Mouse (Mus musculus) urinary bladder, adult 18-20 months (tissue): ENCODE measurements around the gene Atp5d.

ENCODE experiments used
- DNase-seq, 2 experiments: peaks; one replicate each; pipeline ENCODE4 v3.0.0; 2022; ENCODE audit warnings: low spot score in 2 of 2, mixed read lengths in 2 of 2

The Atp5d gene

DNA sequence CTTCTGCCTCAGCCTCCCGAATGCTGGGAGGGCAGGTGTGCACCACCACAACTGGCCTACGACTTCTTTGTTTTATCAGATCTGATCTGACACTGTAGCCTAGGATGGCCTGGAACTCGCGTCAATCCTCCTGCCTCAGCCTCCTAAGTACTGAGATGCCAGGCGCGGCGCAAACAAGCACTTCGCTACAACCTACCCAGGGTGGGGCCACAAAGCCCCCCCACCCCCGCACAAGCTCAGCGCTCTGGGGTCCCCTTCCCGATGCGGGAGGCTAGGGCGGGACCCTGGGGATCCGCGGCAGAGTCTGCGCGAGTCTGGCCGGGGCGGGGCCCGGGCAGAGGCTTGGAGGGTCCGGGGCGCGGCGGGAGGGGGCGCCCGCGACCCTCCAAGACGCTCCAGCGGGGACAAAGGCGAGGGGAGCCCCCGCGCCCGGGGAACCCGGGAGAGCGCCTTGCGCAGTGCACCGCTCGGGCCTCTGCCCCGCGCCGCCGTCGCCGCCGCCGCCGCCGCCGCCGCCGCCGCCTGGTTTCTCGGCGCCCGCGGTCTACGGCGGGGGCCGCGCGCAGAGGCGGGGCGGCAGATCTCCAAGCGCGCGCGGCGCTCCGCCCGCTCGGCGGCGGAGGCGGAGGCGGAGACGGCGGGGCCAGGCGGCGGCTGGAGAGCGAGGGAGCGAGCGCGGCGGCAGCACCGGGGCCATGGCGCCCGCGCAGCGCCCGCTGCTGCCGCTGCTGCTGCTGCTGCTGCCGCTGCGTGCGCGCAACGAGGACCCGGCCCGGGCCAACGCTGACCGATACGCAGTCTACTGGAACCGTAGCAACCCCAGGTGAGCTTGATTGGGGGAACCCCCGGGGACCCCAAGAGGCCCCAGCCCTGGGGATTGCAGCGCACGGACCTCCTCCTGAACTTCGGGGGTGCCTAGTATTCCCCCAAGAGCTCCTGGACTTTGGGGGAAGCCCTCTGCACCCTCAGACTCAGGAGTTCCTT is 40.9 kb downstream of the Atp5d start, which contains the start of gene Efna2:
Efna2 (plus strand) TSS at position 415 of the 984 bp plus-strand sequence.
- no peak for DNase-seq

DNA sequence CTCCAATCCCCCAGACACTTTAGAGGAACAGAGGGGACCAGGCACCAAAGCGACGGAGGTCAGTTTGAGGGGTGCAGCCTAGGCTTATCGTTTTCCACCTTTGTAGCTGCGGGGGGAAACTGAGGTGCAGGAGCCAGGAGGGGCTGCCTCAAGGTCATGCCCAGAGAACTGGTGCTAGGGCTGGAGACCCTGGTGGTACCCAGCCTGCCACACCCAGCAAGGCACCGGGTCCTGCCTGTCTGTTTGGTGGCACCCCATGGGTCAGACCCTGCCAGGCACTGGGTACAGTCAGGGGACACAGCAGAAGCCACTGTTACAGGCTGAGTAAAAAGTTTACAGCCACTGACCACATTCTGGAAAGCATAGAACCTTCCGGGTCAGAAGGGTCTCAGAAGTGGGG is 41.9 kb downstream of the Atp5d start:
- no peak for DNase-seq

DNA sequence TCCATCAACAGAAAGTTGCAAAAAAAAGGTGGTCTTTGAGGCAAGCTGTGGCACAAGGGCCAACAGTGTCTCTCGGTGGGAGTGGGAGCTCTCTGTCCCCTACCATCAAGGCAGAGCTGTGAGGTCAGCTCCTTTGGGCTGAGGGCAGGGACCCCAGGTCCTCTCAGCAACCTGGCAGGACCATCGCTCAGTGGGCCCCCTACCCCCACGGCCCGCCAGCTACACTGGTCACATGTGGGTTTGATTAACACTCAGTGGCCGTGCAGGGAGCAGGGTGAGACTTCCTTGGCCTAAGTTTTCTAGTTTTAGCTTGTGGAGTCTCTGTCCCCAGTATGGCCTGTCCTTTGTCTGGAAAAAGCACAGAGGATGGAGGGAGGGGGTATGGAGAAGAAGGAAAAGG is 42.4 kb downstream of the Atp5d start:
- no peak for DNase-seq

DNA sequence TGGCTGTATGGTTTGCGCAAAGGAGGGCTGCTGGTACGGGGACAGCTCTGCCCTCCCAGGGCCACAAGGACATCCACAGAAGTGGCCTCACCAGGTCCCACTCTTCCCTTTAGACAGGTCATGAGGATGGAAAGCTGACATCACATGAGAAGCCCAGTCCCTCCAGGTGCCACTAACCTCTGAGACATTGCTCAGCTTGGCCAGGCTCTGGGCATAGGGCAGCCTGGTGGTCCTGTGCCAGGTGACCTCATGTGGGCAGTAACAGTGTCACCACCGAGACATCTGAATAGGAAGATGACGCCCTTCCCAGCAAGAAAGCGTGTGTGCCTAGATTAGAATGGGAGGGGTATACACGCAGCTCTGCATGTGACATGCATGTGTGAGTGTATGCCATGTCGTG is 44.1 kb downstream of the Atp5d start:
- no peak for DNase-seq

DNA sequence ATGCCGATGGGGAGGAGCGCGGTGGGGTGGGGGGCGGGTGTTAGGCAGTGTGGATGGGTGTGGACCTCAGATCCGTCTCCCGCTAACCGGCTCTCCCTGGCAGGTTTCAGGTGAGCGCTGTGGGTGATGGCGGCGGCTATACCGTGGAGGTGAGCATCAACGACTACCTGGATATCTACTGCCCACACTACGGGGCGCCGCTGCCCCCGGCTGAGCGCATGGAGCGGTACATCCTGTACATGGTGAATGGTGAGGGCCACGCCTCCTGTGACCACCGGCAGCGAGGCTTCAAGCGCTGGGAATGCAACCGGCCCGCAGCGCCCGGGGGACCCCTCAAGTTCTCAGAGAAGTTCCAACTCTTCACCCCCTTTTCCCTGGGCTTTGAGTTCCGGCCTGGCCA is 48.2 kb downstream of the Atp5d start:
- no peak for DNase-seq

DNA sequence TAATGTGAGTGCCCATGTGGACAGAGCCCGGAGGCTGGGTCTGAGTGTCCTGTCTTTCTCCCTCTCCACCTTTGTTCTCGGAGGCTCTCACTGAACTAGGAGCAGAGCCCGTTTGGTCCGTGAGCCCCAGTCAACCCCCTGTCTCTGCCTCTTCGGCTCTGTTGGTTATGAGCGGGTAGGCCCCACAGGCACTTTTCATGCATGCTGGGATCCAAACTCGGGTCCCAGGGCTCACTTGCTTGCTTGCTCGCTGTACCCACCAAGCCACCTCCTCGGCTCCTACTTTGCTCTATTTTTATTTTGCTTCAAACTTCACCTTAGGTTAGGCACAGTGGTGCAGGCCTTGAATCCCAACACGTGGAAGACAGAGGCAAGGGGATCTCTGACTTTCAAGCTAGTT is 49.3 kb downstream of the Atp5d start:
- DNase-seq = no peak

DNA sequence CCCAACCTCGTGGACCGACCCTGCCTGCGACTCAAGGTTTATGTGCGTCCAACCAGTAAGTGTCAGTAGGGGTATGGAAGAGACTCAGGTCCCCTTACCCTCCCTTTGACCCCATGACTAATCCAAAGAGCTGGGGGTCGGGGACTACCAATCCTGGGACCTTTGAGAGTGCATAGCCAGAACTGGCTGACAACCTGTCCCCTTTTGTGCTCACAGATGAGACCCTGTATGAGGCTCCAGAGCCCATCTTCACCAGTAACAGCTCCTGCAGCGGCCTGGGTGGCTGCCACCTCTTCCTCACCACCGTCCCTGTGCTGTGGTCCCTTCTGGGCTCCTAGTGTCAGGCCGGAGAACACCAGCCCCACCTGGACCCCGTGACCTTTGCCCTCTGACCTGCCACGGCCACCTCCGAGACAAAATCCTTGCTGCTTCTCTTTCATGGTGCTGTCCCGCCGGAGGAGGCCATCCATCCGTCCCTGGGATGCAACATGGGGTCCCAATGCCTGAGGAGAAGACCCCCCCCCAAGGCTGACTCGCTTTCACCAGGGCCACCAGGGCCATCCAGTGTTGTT is 50.1 kb downstream of the Atp5d start:
- DNase-seq = no peak

DNA sequence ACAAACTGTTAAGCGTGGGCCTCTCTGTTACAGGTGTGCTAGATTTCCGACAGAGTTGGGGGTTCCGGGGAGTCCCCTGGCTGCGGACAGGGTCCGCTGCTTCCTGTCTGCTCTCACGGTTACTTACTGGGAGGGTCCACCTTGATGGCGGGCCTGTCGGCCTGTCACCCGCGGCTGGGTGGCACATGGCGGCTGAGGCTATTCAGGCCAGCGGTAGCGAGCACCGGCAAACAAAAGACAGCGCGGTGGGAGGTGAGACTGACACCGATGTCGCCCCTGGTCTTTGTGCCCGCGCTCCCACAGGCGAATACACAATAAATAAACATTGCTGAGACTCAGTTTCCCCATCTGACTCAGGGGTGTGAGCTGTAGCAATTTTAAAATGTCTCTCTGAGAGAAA is 51.6 kb downstream of the Atp5d start:
- no peak for DNase-seq

DNA sequence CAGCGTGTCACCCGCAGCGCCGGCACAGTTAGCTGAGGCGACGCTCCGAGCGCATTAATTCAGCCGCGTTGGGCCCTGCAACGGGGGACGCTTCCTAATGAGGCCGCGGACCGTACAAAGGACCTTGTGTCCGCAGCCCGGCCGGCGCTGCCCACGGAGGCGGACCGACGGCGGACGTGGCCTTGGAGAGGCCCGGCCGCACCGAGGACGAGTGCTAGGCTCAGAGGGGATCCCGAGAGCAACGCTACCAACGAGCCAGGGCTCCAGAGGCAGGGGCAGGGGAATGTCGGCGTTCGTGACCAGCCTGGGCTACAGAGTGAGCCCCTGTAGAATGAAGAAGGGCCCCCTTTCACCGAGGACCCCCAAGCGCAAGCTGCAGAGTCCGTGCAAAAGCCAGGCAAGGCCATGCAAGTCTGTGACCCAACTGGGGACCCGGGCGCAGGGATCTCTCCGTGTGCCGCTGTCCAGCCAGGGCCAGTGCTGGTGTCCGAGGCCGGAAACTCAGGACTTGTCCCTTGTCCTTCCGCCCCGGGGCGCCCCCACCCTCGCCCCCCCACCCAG is 52.1 kb downstream of the Atp5d start:
- DNase-seq = no peak

DNA sequence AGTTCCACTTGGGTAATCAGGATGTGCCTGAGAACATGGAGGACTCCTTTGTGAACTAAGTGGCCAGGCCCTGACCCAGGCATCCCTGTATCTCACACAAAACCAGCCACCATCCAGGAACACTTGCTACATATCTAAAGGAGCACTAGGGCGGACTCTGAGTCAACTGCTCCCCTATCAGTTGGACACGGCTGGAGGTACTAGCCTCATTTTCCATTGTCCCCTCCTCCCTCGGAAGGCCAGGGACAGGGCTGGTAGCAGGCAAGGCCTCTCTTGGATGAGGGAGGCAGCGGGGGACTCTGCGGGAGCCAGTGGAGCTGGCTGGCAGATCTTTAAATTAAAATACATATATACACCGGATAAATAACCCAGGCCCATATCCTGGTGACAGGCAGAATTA is 55.5 kb downstream of the Atp5d start:
- DNase-seq = no peak

DNA sequence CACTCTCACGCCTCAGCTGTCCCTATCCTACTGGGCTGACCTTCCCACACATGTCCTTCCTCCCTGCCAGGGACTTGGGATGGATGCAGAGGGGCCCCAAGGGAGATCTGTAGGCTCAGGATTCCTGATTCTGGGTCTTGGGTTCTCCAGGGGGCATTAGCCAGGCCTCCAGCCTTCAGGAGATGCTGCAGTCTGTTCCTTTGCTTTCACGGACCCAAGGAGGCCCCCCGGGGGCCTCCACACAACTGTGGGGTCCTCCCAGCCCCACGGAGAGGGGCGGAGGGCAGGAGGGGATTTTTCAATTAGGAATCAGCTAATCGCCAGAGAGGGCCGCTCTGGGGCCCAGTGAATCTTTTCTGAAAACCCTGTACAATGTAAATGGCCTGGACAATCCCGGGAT is 56.0 kb downstream of the Atp5d start:
- DNase-seq = no peak
